Mouse (Mus musculus) urinary bladder, adult 2 months (tissue): ENCODE measurements around the gene Lurap1l. TPM values are rescaled to one million over a fixed set of nuclear protein-coding genes. Genes with fewer than 3 reads are reported as not detected.

Experiments used
- DNase-seq: peaks from one replicate; pipeline ENCODE4 v3.0.0; 2022; ENCODE audit warnings: low spot score
- polyA plus RNA-seq: library from polyadenylated mRNA; depleted of rRNA; stranded (reverse); fragments of >200 nt; gene quantifications from 2 replicates; pipeline ENCODE4 v1.2.3, GENCODE M21; 2012

The Lurap1l gene
- polyA plus RNA-seq, 1 experiment, result 31.4 TPM

- DNase-seq, result no peak
Observed at GRCm38 (mm10) chr4:80917812-80918211, 7.4 kb downstream of the Lurap1l start.

- DNase-seq, result no peak
Observed at GRCm38 (mm10) chr4:80918526-80919129, 8.2 kb downstream of the Lurap1l start.

DNA sequence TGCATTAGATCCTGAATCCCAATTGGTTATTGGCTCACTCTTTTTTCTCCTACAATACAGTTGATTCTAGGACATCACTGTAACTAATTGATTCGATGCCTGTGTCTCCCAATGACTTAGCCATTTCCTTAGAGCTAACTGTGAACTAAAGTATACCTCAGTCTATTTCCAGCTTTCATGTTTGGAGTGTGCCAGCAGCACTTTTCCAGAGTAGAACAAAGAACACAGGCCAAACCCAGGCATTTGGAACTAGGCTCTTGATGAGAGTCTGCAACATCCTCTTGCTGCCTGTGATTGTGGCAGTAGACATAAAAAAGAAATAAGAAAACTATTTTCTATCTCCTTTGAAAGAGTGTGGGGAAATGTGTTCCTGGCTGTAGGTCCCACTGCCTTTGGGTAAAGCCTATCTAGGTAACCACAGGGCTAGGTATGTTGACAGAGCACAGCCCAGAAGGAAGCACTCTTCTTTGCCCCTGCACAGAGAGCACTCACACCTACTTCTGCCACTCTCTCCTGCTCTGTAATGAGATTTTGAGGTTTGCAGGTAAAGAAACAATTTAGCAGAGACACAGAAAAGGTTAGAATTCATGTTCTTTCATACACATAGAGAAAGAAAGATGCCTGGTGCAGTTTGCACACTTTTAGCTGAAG, 8.9 kb downstream of the Lurap1l start:
- no peak for DNase-seq

DNA sequence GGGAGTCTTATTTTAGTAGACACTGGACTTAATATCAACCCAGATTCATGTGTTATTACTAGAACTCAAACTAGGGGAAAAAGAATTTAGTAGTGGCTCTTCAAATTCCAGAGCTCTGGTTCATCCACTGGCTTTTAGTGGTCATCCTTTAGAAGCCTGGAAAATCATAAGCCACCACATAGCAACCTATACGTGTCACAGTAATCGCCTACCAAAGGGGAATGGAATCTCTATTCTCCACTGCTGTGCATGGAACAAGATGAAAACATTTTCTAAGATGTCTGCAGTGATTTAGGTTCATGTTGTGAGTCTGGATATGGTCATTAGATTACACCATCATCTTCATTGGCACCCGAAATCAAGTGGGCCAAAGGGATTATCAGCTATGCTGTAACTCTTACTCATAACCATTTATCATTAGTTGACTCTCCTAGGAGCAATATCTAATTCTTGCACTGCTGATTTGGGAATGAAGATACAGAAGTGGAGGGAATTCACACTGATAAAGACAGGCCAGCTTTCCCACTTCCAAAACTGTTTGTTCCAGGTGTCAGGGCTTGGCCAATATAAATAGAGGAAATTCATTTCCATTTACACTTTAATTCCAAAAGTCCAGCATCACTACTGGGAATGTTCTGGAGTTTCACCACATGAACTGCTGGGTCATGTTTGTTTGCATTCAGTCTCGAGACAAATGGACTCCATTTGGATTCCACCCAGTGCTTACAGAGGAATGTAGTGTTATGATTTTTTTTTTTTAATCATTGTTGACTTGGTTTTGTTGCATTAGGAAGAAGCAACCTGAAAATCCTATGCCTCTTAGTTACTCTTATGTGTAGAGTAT, 11.4 kb downstream of the Lurap1l start:
- DNase-seq, result no peak

- no peak for DNase-seq
Observed at GRCm38 (mm10) chr4:80922654-80923053, 12.2 kb downstream of the Lurap1l start.

GRCm38 (mm10) chr4:80924815-80925214, 14.4 kb downstream of the Lurap1l start:
- no peak for DNase-seq

- DNase-seq, result no peak
Observed at GRCm38 (mm10) chr4:80925752-80926519, 15.5 kb downstream of the Lurap1l start.

DNA sequence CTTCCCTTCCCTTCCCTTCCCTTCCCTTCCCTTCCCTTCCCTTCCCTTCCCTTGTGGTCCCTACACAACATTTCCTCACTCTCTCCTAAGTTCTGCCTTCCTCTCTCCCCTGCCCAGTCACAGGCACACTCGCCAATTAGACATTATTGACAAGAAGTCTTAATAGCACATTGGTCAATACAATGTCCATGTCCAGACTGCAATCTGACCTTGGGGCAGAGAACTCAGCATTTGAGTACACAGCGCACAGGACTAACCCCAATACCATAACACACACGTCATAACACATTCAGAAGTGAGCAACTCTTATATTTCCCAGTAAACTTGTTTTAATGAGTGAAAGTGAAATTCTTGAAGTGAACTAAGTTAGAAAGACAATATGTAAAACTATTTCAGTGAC, 24.3 kb downstream of the Lurap1l start:
- DNase-seq, result no peak

DNA sequence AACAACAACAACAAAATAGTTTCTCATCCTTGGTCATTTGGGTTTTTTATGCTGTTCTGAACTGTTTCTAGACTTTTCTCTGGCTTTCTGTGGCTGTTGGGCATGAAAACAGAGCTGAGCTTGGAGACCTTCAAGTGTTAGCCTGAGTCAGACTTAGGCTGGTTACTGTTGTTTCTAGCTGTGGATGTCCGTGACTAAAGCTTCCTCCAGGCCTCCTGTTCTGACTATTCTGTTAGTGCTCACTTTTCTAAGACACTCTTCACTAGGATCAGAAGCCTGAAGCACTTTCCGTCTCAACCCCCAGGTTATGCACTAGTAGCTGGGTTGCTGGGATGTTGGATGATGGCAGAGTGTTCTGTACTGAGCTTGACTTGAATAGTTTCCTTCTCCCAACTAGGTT, 28.7 kb downstream of the Lurap1l start:
- DNase-seq, result no peak

DNA sequence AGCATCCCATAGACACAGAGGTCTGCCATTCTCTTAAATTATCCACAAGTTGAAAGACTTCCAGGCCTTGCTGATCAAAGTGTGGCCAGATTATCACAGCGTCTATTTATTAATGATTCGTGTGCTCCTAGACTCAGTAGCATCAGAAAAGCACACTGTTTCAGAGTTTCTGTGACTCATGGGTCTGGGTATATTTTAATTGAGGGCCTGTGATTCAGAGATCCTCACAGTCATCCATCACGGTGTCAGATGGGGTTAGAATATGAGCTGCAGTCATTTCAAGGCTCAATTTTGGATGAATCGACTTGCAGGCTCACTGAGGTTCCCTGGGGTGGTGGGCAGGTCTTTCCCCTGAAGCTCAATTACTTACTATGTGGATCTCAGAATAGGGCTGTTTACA, 30.5 kb downstream of the Lurap1l start:
- DNase-seq, result no peak

- no peak for DNase-seq
Observed at GRCm38 (mm10) chr4:80941978-80942377, 31.5 kb downstream of the Lurap1l start.

GRCm38 (mm10) chr4:80944605-80945004, 34.2 kb downstream of the Lurap1l start:
- DNase-seq, result no peak

GRCm38 (mm10) chr4:80949110-80949509, 38.7 kb downstream of the Lurap1l start:
- no peak for DNase-seq

GRCm38 (mm10) chr4:80949720-80950119, 39.3 kb downstream of the Lurap1l start:
- DNase-seq, result no peak

DNA sequence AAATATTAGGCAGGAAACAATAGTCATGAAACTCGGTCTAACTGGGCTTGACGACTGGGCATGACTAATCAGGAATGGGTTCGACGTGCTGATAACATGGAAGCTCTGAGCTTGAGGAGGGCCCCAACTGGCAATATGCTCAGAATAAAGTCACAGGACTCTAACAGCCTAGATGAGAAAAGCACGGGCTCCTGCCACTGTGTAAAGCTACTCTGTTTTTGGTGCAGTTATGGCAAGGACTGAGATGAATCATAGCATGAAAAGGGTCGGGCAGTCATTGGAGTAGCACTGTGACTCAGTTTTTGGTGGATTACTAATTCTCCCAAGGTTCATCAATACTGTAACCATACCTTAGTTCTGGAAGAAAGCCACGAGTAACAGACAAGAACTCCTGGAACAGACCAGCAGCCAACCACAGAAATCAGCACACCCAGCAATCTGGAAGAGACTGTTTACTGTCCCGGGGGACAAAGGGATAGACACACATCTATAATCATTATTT, 39.9 kb downstream of the Lurap1l start:
- DNase-seq, result no peak

DNA sequence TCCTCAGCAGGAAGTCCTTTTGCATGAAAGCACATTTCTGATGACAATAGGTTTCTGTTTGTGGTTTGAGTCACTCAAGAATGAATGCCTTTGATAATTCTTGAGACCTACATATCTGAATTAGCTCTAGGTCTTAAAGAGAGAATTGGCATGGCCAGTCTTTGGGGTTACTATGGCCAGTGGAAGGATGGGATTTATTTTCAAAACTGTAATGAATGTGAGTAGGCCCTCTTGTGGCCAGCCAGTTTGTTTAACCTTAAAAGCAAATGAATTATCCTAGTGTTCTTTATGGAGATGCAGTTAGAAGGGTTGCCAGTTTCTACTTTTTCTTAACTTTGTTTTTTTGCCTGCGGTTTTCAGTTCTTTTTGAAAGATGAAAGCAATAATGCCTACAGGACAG, 42.2 kb downstream of the Lurap1l start:
- no peak for DNase-seq

DNA sequence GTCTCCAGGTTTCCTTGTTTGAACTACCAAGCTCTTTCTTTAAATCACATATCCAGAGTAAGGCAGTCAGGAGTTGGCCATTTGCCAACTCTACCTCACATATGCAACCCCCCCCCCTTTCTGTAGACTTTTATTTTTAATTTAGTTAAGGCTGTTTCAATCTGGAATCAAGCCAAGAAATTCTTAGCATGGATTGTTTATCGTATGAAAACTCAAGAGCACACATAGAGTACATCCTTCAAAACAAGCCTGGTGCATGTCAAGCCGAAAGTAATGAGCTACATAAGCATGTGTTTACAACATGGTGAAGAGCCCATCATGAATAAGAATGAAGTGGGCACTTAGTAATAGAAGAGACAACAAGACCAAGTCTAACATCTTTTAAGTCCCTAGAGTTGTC, 45.5 kb downstream of the Lurap1l start:
- no peak for DNase-seq

DNA sequence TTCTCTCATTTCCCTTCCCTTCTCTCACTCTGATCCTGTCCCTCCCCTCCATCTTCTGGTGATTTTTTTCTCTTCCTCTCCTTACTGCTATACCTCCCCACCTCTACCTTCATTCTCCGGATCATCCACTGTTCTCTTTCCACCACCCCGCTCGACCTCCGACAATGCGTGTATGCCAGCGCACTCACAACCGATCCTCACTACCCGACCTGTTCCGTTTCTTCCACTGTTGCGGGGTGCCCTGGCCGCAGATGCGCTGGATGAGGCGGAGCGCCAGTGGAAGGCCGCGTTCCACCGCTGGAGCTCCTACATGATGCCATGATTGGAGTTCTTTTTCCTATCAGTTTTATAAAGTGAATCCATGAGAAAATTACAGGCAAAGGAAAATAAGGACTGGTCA, 57.1 kb downstream of the Lurap1l start:
- DNase-seq, result no peak

DNA sequence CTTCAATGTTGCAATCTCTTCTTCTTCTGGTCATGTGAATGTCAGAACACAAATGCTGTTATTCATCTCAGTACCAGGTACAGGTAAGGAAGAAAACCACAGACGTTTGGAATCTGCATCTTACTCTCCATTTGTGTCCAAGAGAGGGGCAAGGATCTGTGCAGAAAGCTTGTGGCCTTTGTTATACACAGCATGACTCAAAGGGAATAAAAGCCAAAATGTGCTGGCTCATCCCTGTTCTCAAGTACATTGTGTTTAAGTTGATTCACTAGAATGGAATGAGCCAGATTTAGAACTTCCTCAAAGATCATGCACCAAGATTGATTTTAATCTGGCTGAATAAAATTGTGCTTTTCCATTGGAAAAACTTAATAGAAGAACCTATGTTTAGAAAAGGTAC, 61.4 kb downstream of the Lurap1l start:
- DNase-seq, result no peak

GRCm38 (mm10) chr4:80973896-80974295, 63.5 kb downstream of the Lurap1l start:
- DNase-seq, result no peak

- no peak for DNase-seq
Observed at GRCm38 (mm10) chr4:80990819-80991218, 80.4 kb downstream of the Lurap1l start.

- DNase-seq, result no peak
Observed at GRCm38 (mm10) chr4:81003528-81003927, 93.1 kb downstream of the Lurap1l start.
